Mouse (Mus musculus): ENCODE data around the gene Rsph1. TPM values are rescaled to one million over a fixed set of nuclear protein-coding genes. Genes with fewer than 3 reads are reported as not detected.
A peak's percentile ranks its signal among the peaks of the same experiment; 100 is the strongest.

The Rsph1 gene
- polyA plus RNA-seq, 1 experiment from 2014 or later, result 8.6 TPM

GRCm38 (mm10) chr17:31282687-31283053, 5.5 kb upstream of the Rsph1 start:
- Histone ChIP-seq H3K4me3 (ENCODE audit: low read depth, low read length) (no peak overlapping the region), H3K9ac (ENCODE audit: low read depth, low read length) (no peak overlapping the region), H3K4me1 (ENCODE audit: control insufficient read depth, insufficient read depth, low read length) (peaks cover 7% of the 10 kb centered on the region), H3K27me3 (ENCODE audit: control insufficient read depth, insufficient read depth, low read depth, low read length) (no peaks in the 10 kb centered on the region), H3K9me3 (replicated peaks; ENCODE audit: control insufficient read depth, low read length, poor library complexity, severe bottlenecking) (no peaks in the 10 kb centered on the region), H3K27ac (ENCODE audit: low read length) (no peak overlapping the region), H3K4me2 (ENCODE audit: low read length) (peak overlapping the region; percentile 13), H3K36me3 (ENCODE audit: control insufficient read depth, insufficient read depth, low read length) (no peaks in the 10 kb centered on the region)
- WGBS, result 5% methylated on average over 7 of the region's 7 CpGs
- ATAC-seq, result no peak

- no peak overlapping the region for H3K27ac ChIP-seq (ENCODE audit: low read length)
- H3K9ac ChIP-seq (ENCODE audit: low read depth, low read length), result no peak overlapping the region
- peaks cover 10% of the 10 kb centered on the region for H3K4me1 ChIP-seq (ENCODE audit: control insufficient read depth, insufficient read depth, low read length)
- H3K9me3 ChIP-seq (replicated peaks; ENCODE audit: control insufficient read depth, low read length, poor library complexity, severe bottlenecking), result no peaks in the 10 kb centered on the region
- no peak for ATAC-seq
- no peak overlapping the region for H3K4me3 ChIP-seq (ENCODE audit: low read depth, low read length)
- WGBS, result 27% methylated on average over 19 of the region's 19 CpGs
- no peaks in the 10 kb centered on the region for H3K27me3 ChIP-seq (ENCODE audit: control insufficient read depth, insufficient read depth, low read depth, low read length)
- H3K36me3 ChIP-seq (ENCODE audit: control insufficient read depth, insufficient read depth, low read length), result no peaks in the 10 kb centered on the region
- peak overlapping the region; percentile 13; the same call in 1 of the 2 replicates for H3K4me2 ChIP-seq (ENCODE audit: low read length)
Measured at GRCm38 (mm10) chr17:31281830-31282686, 4.9 kb upstream of the Rsph1 start.

- Histone ChIP-seq H3K4me3 (ENCODE audit: low read depth, low read length) (no peak overlapping the region), H3K27me3 (ENCODE audit: control insufficient read depth, insufficient read depth, low read depth, low read length) (no peaks in the 10 kb centered on the region), H3K9me3 (replicated peaks; ENCODE audit: control insufficient read depth, low read length, poor library complexity, severe bottlenecking) (no peaks in the 10 kb centered on the region), H3K9ac (ENCODE audit: low read depth, low read length) (no peak overlapping the region), H3K4me1 (ENCODE audit: control insufficient read depth, insufficient read depth, low read length) (peaks cover 10% of the 10 kb centered on the region), H3K27ac (ENCODE audit: low read length) (no peak overlapping the region), H3K4me2 (ENCODE audit: low read length) (no peak overlapping the region), H3K36me3 (ENCODE audit: control insufficient read depth, insufficient read depth, low read length) (no peaks in the 10 kb centered on the region)
- WGBS, result 82% methylated on average over 6 of the region's 6 CpGs
- ATAC-seq, result no peak
Measured at GRCm38 (mm10) chr17:31280269-31280668, 3.1 kb upstream of the Rsph1 start.

- WGBS, result 84% methylated on average over 9 of the region's 9 CpGs
- Histone ChIP-seq H3K4me2 (ENCODE audit: low read length) (no peak overlapping the region), H3K4me1 (ENCODE audit: control insufficient read depth, insufficient read depth, low read length) (peaks cover 10% of the 10 kb centered on the region), H3K36me3 (ENCODE audit: control insufficient read depth, insufficient read depth, low read length) (no peaks in the 10 kb centered on the region), H3K9me3 (replicated peaks; ENCODE audit: control insufficient read depth, low read length, poor library complexity, severe bottlenecking) (no peaks in the 10 kb centered on the region), H3K9ac (ENCODE audit: low read depth, low read length) (no peak overlapping the region), H3K27me3 (ENCODE audit: control insufficient read depth, insufficient read depth, low read depth, low read length) (no peaks in the 10 kb centered on the region), H3K4me3 (ENCODE audit: low read depth, low read length) (no peak overlapping the region), H3K27ac (ENCODE audit: low read length) (no peak overlapping the region)
- no peak for ATAC-seq
Measured at GRCm38 (mm10) chr17:31279541-31279940, 2.4 kb upstream of the Rsph1 start.

- ATAC-seq, result no peak
- Histone ChIP-seq H3K4me1 (ENCODE audit: control insufficient read depth, insufficient read depth, low read length) (peaks cover 10% of the 10 kb centered on the region), H3K4me2 (ENCODE audit: low read length) (no peak overlapping the region), H3K9ac (ENCODE audit: low read depth, low read length) (no peak overlapping the region), H3K36me3 (ENCODE audit: control insufficient read depth, insufficient read depth, low read length) (no peaks in the 10 kb centered on the region), H3K9me3 (replicated peaks; ENCODE audit: control insufficient read depth, low read length, poor library complexity, severe bottlenecking) (no peaks in the 10 kb centered on the region), H3K4me3 (ENCODE audit: low read depth, low read length) (no peak overlapping the region), H3K27me3 (ENCODE audit: control insufficient read depth, insufficient read depth, low read depth, low read length) (no peaks in the 10 kb centered on the region), H3K27ac (ENCODE audit: low read length) (no peak overlapping the region)
- WGBS, result 73% methylated on average over 4 of the region's 4 CpGs
Measured at GRCm38 (mm10) chr17:31277931-31278330, 748 bp upstream of the Rsph1 start.

GRCm38 (mm10) chr17:31276207-31276921, 819 bp downstream of the Rsph1 start:
- ATAC-seq, result peak; percentile 8; the same call in 1 of the 2 replicates
- 20% methylated on average over 8 of the region's 9 CpGs for WGBS
- peak overlapping the region; percentile 60 for H3K9ac ChIP-seq (ENCODE audit: low read depth, low read length)
- no peaks in the 10 kb centered on the region for H3K9me3 ChIP-seq (replicated peaks; ENCODE audit: control insufficient read depth, low read length, poor library complexity, severe bottlenecking)
- H3K27ac ChIP-seq (ENCODE audit: low read length), result peak overlapping the region; percentile 65; the same call in 1 of the 2 replicates
- peak overlapping the region; percentile 55 for H3K4me3 ChIP-seq (ENCODE audit: low read depth, low read length)
- H3K4me1 ChIP-seq (ENCODE audit: control insufficient read depth, insufficient read depth, low read length), result peaks cover 3% of the 10 kb centered on the region
- no peaks in the 10 kb centered on the region for H3K36me3 ChIP-seq (ENCODE audit: control insufficient read depth, insufficient read depth, low read length)
- no peaks in the 10 kb centered on the region for H3K27me3 ChIP-seq (ENCODE audit: control insufficient read depth, insufficient read depth, low read depth, low read length)
- peak overlapping the region; percentile 93 for H3K4me2 ChIP-seq (ENCODE audit: low read length)

- Histone ChIP-seq H3K9ac (ENCODE audit: low read depth, low read length) (no peak overlapping the region), H3K27ac (ENCODE audit: low read length) (no peak overlapping the region), H3K27me3 (ENCODE audit: control insufficient read depth, insufficient read depth, low read depth, low read length) (no peaks in the 10 kb centered on the region), H3K4me2 (ENCODE audit: low read length) (no peak overlapping the region), H3K4me1 (ENCODE audit: control insufficient read depth, insufficient read depth, low read length) (peaks cover 3% of the 10 kb centered on the region), H3K4me3 (ENCODE audit: low read depth, low read length) (no peak overlapping the region), H3K36me3 (ENCODE audit: control insufficient read depth, insufficient read depth, low read length) (no peaks in the 10 kb centered on the region), H3K9me3 (replicated peaks; ENCODE audit: control insufficient read depth, low read length, poor library complexity, severe bottlenecking) (no peaks in the 10 kb centered on the region)
- no peak for ATAC-seq
- 86% methylated on average over 6 of the region's 6 CpGs for WGBS
Measured at GRCm38 (mm10) chr17:31275181-31275580, 2.0 kb downstream of the Rsph1 start.

- no peak overlapping the region for H3K27ac ChIP-seq (ENCODE audit: low read length)
Measured at GRCm38 (mm10) chr17:31273631-31274030, 3.6 kb downstream of the Rsph1 start.

More at GRCm38 (mm10) chr17:31273631-31274030, 3.6 kb downstream of the Rsph1 start:
- Histone ChIP-seq H3K4me2 (ENCODE audit: low read length) (no peak overlapping the region), H3K27me3 (ENCODE audit: control insufficient read depth, insufficient read depth, low read depth, low read length) (no peaks in the 10 kb centered on the region), H3K4me3 (ENCODE audit: low read depth, low read length) (no peak overlapping the region), H3K9ac (ENCODE audit: low read depth, low read length) (no peak overlapping the region), H3K9me3 (replicated peaks; ENCODE audit: control insufficient read depth, low read length, poor library complexity, severe bottlenecking) (no peaks in the 10 kb centered on the region), H3K4me1 (ENCODE audit: control insufficient read depth, insufficient read depth, low read length) (peaks cover 3% of the 10 kb centered on the region), H3K36me3 (ENCODE audit: control insufficient read depth, insufficient read depth, low read length) (no peaks in the 10 kb centered on the region)
- no peak for ATAC-seq
- 86% methylated on average over 8 of the region's 8 CpGs for WGBS
